Mouse (Mus musculus): ENCODE results near the gene Tns1.

DNA sequence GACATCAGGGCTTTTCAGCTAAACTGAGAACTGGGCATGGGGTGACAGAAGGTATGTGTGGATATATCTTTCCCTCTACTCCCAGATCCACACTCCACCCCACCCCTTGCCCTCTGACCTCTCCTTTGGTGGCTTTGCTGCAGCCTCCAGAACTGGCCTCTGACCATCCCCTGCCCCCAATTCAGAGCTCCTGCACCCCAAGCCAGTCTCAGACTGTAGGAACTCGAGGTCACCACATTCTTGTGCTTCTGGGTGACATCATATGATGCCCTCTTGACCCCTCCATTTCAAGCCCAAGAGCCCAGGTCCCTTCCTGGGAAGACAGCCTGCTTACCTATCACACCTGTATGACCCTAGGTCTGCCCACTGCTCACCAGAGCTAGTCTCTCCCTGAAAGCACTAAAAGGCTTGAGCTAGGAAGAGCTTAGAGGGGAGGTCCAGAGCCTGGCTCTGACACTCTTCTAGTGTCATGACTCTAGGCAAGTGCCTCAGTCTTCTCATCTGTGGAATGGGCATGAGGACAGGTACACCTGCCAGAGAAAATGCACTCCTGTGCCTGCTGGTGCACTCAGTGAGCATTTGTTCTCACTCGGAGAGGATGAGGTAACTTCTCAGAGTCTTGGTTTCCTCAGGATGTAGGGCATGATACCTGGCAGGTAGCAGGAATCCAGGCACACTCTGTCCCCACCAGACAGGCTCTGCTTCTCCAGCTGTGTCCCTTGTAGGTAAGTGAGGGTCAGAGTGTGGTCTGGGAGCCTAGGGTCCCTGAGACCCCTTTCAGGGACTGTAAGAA is 214.9 kb downstream of the Tns1 start:
- TF ChIP-seq POLR2A (IDR thresholded peaks at IDR 0.05; ENCODE audit: insufficient read depth, low read length) (no peak), CTCF (IDR thresholded peaks at IDR 0.05; ENCODE audit: low read depth, low read length) (no peak), EP300 (IDR thresholded peaks at IDR 0.05; ENCODE audit: insufficient read depth, low read depth, low read length) (no peak)

Data from ES-Bruce4 (cell line).